Mouse (Mus musculus) gastrocnemius, adult 2 months (tissue): ENCODE results near the gene Nqo2. TPM values are rescaled to one million over a fixed set of nuclear protein-coding genes. Genes with fewer than 3 reads are reported as not detected.
A peak's percentile ranks its signal among the peaks of the same experiment; 100 is the strongest.
"Not testable (repeated sequence)": the region's sequence is repeated elsewhere in the genome, so short reads cannot be mapped to it uniquely, and the experiment has no call there.

ENCODE experiments used
- DNase-seq: peaks from one replicate; pipeline ENCODE4 v3.0.0; 2022
- H3K27ac ChIP-seq: fragments of 200-600 bp; 2 replicates; pipeline ENCODE4 v1.8.1; 2022; ENCODE audit warnings: mild to moderate bottlenecking
- H3K4me3 ChIP-seq: fragments of 200-600 bp; 2 replicates; pipeline ENCODE4 v1.8.1; 2022; ENCODE audit warnings: mild to moderate bottlenecking, moderate library complexity
- CTCF ChIP-seq: fragments of 200-600 bp; IDR thresholded peaks from 2 replicates; pipeline ENCODE4 v1.8.1; 2022; ENCODE audit warnings: antibody characterized with exemption, mild to moderate bottlenecking, moderate library complexity
- intact Hi-C: fragments of 180-260 bp; cut with DNase I; formaldehyde crosslinking; loops from one replicate; pipeline ENCODE4 v1.15.1; 2025
- long read RNA-seq, 2 experiments: library from polyadenylated mRNA; stranded (forward); transcript quantifications; one replicate each; pipeline ENCODE4 v2.0.0; 2021
- total RNA-seq, 2 experiments: library from RNA; stranded (reverse); gene quantifications; 2 replicates each; pipeline ENCODE4 v1.2.3; 2021

Gene Nqo2
- 10 to 100 TPM in 1 of 2 experiments, 1 to 10 TPM in 1; 10.0 to 18.4 TPM for total RNA-seq
- long read RNA-seq, experiment 1, transcript Nqo2-202 (7 exons, 3,842 nt) = minor isoform, 15 of 35 reads
- long read RNA-seq, experiment 1, transcript Nqo2-201 (8 exons, 1,063 nt) = major isoform, 18 of 35 reads
- long read RNA-seq, experiment 1, partial matches to known transcripts = 0 of 35 reads
- long read RNA-seq, experiment 1, other reads (novel, unspliced or antisense) = 1 of 35 reads
- long read RNA-seq, experiment 2, transcript Nqo2-201 (8 exons, 1,063 nt) = major isoform, 9 of 19 reads
- long read RNA-seq, experiment 2, partial matches to known transcripts = 0 of 19 reads
- long read RNA-seq, experiment 2, other reads (novel, unspliced or antisense) = 3 of 19 reads

DNA sequence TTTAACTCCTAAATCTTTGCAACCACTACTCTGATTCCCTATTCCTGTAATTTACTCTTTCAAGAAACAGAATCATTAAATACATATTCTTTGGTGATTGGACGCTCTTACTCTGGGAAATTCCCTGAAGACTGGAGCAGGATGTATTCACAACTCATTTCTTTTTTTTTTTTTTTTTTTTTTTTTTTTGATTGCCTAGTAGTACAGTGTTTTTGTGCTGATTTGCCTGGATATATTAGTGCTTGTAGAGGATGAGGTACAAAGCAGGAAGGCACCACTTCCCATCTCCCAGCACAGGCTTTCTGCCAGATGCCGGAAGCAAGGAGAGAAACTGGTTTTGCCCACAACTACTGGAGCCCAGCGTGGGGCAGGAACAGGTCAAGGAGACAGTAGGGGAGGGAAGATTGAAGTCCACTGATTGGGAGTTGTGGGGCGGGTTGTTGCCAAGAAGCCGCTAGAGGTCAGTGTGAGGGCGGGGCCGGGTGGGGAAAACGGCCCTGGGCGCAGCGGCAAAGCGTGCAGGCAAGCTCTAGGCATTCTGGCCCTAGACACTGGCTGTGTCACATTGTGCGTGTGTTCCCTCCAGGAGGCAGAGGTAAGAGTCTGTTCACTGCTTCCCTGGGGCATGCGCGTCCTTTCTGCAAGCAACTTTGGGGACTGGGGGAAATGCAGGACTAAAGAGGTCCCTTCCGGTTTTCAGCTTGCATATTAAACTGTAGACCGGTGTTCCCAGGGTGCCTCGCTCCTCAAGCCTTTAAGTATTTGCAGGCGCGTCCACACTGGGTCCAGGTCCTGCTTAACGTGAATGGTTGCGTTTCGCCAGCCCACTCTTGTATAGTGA is at the start of gene Nqo2:
Gene Nqo2 (plus strand): TSS at position 482 of the 841 bp plus-strand sequence.
- intact Hi-C loops = no loop called here
- peak; percentile 47 for TF ChIP-seq CTCF

DNA sequence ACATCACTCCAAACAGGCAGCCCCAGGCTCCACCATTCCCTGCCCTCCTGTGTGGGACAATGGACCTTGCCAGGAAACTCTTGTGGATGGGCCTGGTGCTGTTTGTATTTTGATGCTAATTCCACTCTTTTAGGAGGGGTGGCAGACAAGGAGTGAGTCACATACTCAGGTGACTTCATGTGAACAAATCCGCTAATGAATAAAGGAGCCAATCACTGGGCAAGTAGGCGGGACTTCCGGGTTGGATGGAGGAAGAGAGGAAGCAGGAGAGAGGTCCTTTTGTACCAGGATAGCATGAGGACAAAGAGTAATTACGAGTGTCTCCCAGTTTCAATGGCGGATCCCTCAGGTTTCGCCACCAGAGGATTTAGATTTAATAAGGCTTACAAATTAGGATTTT is 43.4 kb upstream of the Nqo2 start:
- Histone ChIP-seq H3K27ac (no peak overlapping the region), H3K4me3 (no peak overlapping the region)
- intact Hi-C loops = no loop called here
- no peak for DNase-seq
- TF ChIP-seq CTCF = no peak

More for the DNA sequence above, at the start of gene Nqo2:
- Histone ChIP-seq H3K27ac (peak within 1 kb of the TSS; percentile 96), H3K4me3 (peak within 1 kb of the TSS; percentile 76)
- DNase-seq = peak; percentile 81

GRCm38 (mm10) chr13:33921699-33922098 is 42.8 kb upstream of the Nqo2 start:
- TF ChIP-seq CTCF = no peak
- H3K4me3 ChIP-seq = no peak overlapping the region
- H3K27ac ChIP-seq = no peak overlapping the region
- intact Hi-C loops = no loop called here
- DNase-seq = no peak

GRCm38 (mm10) chr13:33930281-33930680 is 34.2 kb upstream of the Nqo2 start:
- Histone ChIP-seq H3K27ac (peak overlapping the region; percentile 70), H3K4me3 (no peak overlapping the region)
- intact Hi-C loops = no loop called here
- no peak for TF ChIP-seq CTCF
- peak; percentile 63 for DNase-seq

GRCm38 (mm10) chr13:33930912-33931311 is 33.6 kb upstream of the Nqo2 start:
- peak; percentile 63 for DNase-seq
- TF ChIP-seq CTCF = no peak
- intact Hi-C loops = no loop called here
- no peak overlapping the region for H3K4me3 ChIP-seq
- H3K27ac ChIP-seq = peak overlapping the region; percentile 70

DNA sequence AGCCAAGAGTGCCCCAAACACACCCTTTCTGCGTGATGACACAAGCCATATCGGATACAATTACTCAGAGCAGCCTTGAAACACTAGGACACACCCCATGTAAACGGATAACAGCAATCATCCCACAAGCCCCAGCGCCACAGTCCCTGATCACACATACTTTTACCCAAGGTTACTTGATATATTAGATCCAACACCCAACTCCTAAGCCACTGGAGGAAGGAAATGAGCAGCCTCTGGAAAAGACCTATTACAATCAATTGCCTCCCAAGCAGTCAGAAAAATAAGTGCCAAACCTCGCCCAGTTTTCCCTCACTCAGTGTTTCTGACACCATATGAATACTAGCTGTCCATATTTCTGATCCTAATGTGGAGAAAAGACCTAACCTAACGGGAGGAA is 29.7 kb upstream of the Nqo2 start:
- no peak for TF ChIP-seq CTCF
- peak overlapping the region; percentile 90 for H3K4me3 ChIP-seq
- intact Hi-C loops = no loop called here
- DNase-seq = peak; percentile 45
- peak overlapping the region; percentile 95 for H3K27ac ChIP-seq

GRCm38 (mm10) chr13:33935465-33936181 is 28.9 kb upstream of the Nqo2 start:
- Histone ChIP-seq H3K4me3 (peak overlapping the region; percentile 90), H3K27ac (peak overlapping the region; percentile 95)
- TF ChIP-seq CTCF = no peak
- DNase-seq = peak; percentile 83
- intact Hi-C loops = no loop called here

DNA sequence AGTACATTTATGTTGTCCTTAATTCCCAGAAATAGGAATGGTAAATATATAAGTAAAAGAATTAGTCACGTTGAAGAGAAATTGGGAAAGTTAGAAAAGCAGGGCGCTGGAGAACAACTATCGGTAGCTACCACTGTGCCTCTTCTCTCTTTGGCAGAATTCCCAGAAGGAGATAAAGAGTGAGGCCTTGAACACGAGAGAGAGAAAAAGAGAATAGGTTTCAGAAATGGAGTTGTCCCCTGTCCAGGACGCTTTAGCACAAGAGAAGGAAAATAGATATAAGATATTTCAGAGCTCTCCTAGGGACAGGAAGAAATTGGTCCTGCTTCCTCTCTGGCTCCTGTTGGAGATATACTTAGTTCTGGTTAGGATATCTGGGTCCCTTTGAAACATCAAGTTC is 27.3 kb upstream of the Nqo2 start:
- no peak for TF ChIP-seq CTCF
- no peak overlapping the region for H3K27ac ChIP-seq
- intact Hi-C loops = no loop called here
- no peak overlapping the region for H3K4me3 ChIP-seq
- no peak for DNase-seq

DNA sequence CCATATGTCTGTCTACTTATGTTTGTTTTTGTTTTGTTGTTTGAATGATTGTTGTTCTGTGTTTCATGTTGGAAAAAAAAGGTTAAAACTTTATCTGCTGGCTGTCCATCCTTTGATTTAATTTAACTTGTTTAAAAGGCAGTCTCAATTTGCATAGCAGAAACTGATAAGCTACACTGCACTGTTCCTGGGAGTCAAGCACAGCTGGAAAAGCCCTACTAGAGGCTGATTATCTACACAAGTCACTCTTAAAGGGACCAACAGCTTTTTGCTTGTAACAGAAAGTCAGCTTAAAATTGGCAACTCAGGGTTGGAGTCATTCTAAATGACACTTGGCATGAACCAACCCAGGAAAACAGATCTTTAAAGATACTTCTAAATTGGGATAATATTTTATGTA is 26.9 kb upstream of the Nqo2 start:
- DNase-seq, H3K4me3 ChIP-seq, intact Hi-C loops, H3K27ac ChIP-seq: not testable (repeated sequence)

DNA sequence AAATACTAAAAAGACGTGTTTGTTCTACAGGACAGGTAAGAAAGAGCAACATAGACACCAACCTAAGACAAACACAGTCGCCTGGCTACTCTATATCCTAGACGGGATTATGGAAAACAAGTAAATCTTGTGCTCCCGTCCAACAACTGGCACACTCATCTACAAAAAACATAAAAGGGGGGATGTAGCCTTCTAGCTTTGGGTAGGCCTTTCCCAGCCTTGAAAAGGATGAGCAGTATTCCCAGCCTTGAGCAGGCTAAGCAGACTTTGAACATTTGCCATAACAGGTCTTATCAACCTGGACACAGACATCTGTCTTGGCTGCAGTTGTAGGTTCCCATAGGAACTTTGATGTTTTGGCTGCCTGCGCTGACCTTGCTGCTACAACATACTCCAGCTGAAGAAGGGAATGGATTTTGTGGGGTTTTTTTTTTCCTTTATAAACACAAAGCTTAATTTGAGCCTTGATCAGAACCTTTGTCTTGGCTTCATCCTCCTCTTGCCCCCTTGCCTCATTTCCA is 23.1 kb upstream of the Nqo2 start:
- no peak for TF ChIP-seq CTCF
- Histone ChIP-seq H3K4me3 (no peak overlapping the region), H3K27ac (no peak overlapping the region)
- intact Hi-C loops = no loop called here
- no peak for DNase-seq

DNA sequence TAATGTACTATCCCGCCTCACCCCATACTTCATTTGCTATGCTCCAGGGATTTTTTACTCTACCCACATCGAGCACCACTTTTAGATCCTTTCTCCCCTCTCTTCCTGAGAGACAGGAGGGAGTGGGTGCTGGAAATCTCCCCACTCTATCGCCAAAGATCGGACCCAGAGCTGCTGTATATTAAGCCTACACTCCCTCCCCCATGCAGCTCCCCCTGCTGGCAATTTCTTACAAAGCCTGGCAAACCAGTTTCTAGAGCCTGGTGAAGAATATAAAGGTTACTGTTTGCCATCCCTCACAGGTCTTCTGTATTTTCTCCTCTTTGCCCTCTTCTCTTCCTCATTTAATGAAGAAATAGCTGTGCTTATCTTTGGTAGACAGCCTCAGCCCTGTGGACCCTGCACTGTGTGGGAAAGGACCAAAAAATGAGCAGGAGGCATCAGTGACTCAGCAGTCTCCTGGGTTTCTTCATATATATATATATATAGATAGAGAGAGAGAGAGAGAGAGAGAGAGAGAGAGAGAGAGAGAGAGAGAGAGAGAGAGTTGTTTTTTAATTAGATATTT is 22.2 kb upstream of the Nqo2 start:
- Histone ChIP-seq H3K4me3 (no peak overlapping the region), H3K27ac (no peak overlapping the region)
- DNase-seq = peak; percentile 27
- TF ChIP-seq CTCF = peak; percentile 64
- intact Hi-C loops = no loop called here

- peak; percentile 32 for DNase-seq
- TF ChIP-seq CTCF = no peak
- H3K27ac ChIP-seq = peak overlapping the region; percentile 75
- intact Hi-C loops = loop anchor here (10.0 kb wide), 1 partner anchor 203 kb away; no protein-coding TSS in a partner anchor
- H3K4me3 ChIP-seq = no peak overlapping the region
Measured at GRCm38 (mm10) chr13:33951308-33952074, 13.0 kb upstream of the Nqo2 start.
